Mouse (Mus musculus) lung, embryonic 15.5 days (tissue): ENCODE results near the gene Shisal1. TPM values are rescaled to one million over a fixed set of nuclear protein-coding genes. Genes with fewer than 3 reads are reported as not detected.

Experiments used
- ATAC-seq: fragments of 200-750 bp; cut with Nextera tagmentation; 2 replicates; pipeline ENCODE4 v1.8.0; 2017; ENCODE audit warnings: moderate number of reproducible peaks, borderline replicate concordance; ENCODE audit not compliant: low FRiP score, low TSS enrichment; ENCODE audit errors: extremely low read depth
- H3K27ac ChIP-seq: fragments of 300-500 bp; sonication (generic); 2 replicates; pipeline ENCODE4 v1.5.1; 2015; ENCODE audit warnings: moderate library complexity, mild to moderate bottlenecking, inconsistent platforms
- H3K27me3 ChIP-seq: fragments of 300-500 bp; sonication (generic); 2 replicates; pipeline ENCODE4 v1.6.1; 2015; ENCODE audit warnings: inconsistent platforms
- H3K36me3 ChIP-seq: fragments of 300-500 bp; sonication (generic); 2 replicates; pipeline ENCODE4 v1.6.1; 2015; ENCODE audit warnings: inconsistent platforms
- H3K4me1 ChIP-seq: fragments of 300-500 bp; sonication (generic); 2 replicates; pipeline ENCODE4 v1.6.1; 2015; ENCODE audit warnings: inconsistent platforms
- H3K4me2 ChIP-seq: fragments of 300-500 bp; sonication (generic); 2 replicates; pipeline ENCODE4 v1.6.1; 2015; ENCODE audit warnings: inconsistent platforms, mild to moderate bottlenecking, moderate library complexity
- H3K4me3 ChIP-seq: fragments of 300-500 bp; sonication (generic); 2 replicates; pipeline ENCODE4 v1.5.1; 2015; ENCODE audit warnings: mild to moderate bottlenecking, inconsistent platforms
- H3K9ac ChIP-seq: fragments of 300-500 bp; sonication (generic); 2 replicates; pipeline ENCODE4 v1.6.1; 2015; ENCODE audit warnings: inconsistent platforms
- H3K9me3 ChIP-seq: fragments of 300-500 bp; sonication (generic); 2 replicates; pipeline ENCODE4 v1.6.1; 2016; ENCODE audit warnings: inconsistent platforms
- WGBS: fragments of 180-500 bp; shearing (Covaris S2); methylation state at CpG from one replicate; pipeline ENCODE4 v1.1.7; 2015; 5-methylcytosine and 5-hydroxymethylcytosine counted together
- polyA plus RNA-seq: library from polyadenylated mRNA; unstranded; fragments of >200 nt; fragmentation: Nextera tagmentation; extraction: Ambion mirVana; gene quantifications from 2 replicates; pipeline ENCODE4 v1.2.1, GENCODE M21; 2015

Gene Shisal1
- polyA plus RNA-seq, 1 experiment from 2014 or later, result 1.3 TPM

GRCm38 (mm10) chr15:84365675-84366381 is 81.1 kb downstream of the Shisal1 start:
- peaks cover 3% of the 10 kb centered on the region; the same call in 1 of the 2 replicates for H3K4me1 ChIP-seq
- 50% methylated on average over 17 of the region's 17 CpGs for WGBS
- no peak overlapping the region for H3K9ac ChIP-seq
- no peak overlapping the region for H3K4me3 ChIP-seq
- no peaks in the 10 kb centered on the region for H3K9me3 ChIP-seq
- H3K27ac ChIP-seq, result no peak overlapping the region
- no peak; the same call in 1 of the 2 replicates for ATAC-seq
- H3K27me3 ChIP-seq, result no peaks in the 10 kb centered on the region
- no peaks in the 10 kb centered on the region for H3K36me3 ChIP-seq
- no peak overlapping the region for H3K4me2 ChIP-seq

GRCm38 (mm10) chr15:84364746-84365145 is 82.2 kb downstream of the Shisal1 start:
- no peak for ATAC-seq
- Histone ChIP-seq H3K9ac (no peak overlapping the region), H3K4me1 (peaks cover 7% of the 10 kb centered on the region; the same call in 1 of the 2 replicates), H3K36me3 (no peaks in the 10 kb centered on the region), H3K4me2 (no peak overlapping the region), H3K27me3 (no peaks in the 10 kb centered on the region), H3K9me3 (no peaks in the 10 kb centered on the region), H3K27ac (no peak overlapping the region), H3K4me3 (no peak overlapping the region)
- WGBS, result 68% methylated on average over 3 of the region's 3 CpGs

DNA sequence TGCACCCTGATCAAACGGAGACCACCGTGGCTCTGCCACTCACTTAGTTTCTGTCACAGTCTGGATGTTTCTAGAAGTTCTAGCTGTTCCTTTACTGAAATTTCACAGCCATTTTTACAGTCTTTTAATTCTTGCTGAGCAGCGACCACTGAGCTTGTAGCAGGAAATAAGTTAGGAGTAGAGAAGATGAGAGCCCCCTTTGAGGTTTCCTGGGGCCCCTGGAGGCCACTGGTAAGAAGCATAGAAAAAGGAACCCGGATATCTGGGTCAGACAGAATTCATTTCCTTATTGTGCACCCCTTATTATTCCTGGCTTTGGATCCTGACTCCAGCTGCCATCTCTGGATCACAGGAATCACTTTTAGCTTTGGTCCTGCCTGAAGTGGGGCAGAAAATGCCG is 91.8 kb downstream of the Shisal1 start:
- H3K4me3 ChIP-seq, result no peak overlapping the region
- no peaks in the 10 kb centered on the region for H3K9me3 ChIP-seq
- H3K27ac ChIP-seq, result no peak overlapping the region
- no peaks in the 10 kb centered on the region for H3K36me3 ChIP-seq
- H3K27me3 ChIP-seq, result no peaks in the 10 kb centered on the region
- no peak overlapping the region for H3K4me2 ChIP-seq
- peaks cover 17% of the 10 kb centered on the region for H3K4me1 ChIP-seq
- no peak overlapping the region for H3K9ac ChIP-seq
- ATAC-seq, result no peak
- 64% methylated on average over 5 of the region's 5 CpGs for WGBS

GRCm38 (mm10) chr15:84351915-84352844 is 94.7 kb downstream of the Shisal1 start:
- H3K9ac ChIP-seq, result no peak overlapping the region
- peak; percentile 70 for ATAC-seq
- H3K4me1 ChIP-seq, result peaks cover 17% of the 10 kb centered on the region
- H3K27ac ChIP-seq, result peak overlapping the region; percentile 56
- no peaks in the 10 kb centered on the region for H3K27me3 ChIP-seq
- H3K4me2 ChIP-seq, result no peak overlapping the region
- no peaks in the 10 kb centered on the region for H3K9me3 ChIP-seq
- no peak overlapping the region for H3K4me3 ChIP-seq
- no peaks in the 10 kb centered on the region for H3K36me3 ChIP-seq
- 40% methylated on average over 21 of the region's 21 CpGs for WGBS

- Histone ChIP-seq H3K4me2 (no peak overlapping the region), H3K9me3 (no peaks in the 10 kb centered on the region), H3K4me3 (no peak overlapping the region), H3K4me1 (peaks cover 17% of the 10 kb centered on the region), H3K27ac (peak overlapping the region; percentile 56), H3K36me3 (no peaks in the 10 kb centered on the region), H3K27me3 (no peaks in the 10 kb centered on the region), H3K9ac (no peak overlapping the region)
- no peak for ATAC-seq
- 75% methylated on average over 7 of the region's 7 CpGs for whole genome bisulfite sequencing
Measured at GRCm38 (mm10) chr15:84351342-84351741, 95.6 kb downstream of the Shisal1 start.

DNA sequence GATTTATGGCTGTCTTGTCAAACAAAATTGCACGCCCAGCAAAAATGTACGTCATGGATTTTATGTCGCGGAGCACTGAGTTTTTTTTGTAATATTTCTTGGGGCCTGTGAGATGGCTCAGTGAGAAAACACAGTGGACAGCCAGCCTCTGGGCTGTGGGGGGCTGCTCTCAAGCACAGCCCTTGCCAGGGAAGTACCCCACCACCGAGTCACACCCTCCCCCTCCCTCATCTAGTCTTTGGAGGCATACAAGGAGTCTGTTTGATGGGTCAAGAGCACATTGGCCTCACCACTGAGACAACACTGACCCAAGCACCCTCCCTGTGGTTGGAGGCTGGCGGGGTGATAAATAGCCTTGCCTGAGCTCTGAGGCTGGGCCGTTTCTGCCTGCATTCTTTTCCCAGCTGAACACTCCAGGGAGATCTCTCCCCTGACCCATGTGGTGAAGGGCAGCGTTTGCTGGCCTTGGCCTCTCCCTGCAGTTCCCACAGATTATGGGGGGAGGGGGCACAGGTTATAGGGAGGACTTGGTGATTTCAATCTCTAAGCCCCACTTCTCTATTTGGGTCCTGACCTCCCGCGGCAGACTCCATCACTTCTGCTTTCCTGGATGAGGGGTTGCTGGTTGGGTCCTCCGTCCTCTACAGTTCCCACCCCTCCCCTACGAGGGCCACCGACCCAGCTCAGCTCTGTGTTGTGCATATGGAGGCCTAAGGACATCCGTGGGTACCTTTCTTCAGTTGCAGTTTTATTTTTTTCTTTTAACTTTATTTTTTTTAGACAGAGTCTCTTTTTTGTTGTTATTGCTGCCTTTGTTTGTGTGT is 96.8 kb downstream of the Shisal1 start:
- no peak overlapping the region for H3K4me3 ChIP-seq
- no peaks in the 10 kb centered on the region for H3K9me3 ChIP-seq
- no peak overlapping the region for H3K4me2 ChIP-seq
- H3K27ac ChIP-seq, result no peak overlapping the region
- no peaks in the 10 kb centered on the region for H3K36me3 ChIP-seq
- H3K4me1 ChIP-seq, result peaks cover 17% of the 10 kb centered on the region
- H3K9ac ChIP-seq, result no peak overlapping the region
- H3K27me3 ChIP-seq, result no peaks in the 10 kb centered on the region
- no peak for ATAC-seq
- 36% methylated on average over 14 of the region's 14 CpGs for WGBS

DNA sequence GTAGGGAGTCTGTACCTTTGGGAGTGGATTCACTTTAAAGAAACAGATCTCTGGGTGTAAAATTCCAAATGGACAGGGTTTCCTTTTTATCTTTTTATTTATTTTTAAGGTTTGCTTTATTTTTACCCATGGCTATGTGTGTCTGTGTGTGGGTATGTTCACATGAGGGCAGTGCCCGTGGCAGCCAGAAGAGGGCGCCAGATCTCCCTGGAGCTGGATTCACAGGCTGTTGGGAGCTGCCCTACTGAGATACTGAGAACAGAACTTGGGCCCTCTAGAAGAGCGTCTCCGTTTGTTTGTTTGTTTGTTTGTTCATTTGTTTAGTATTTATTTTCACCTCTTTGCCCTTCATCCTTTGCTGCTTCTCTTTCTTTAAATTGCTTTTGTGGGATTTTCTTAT is 98.1 kb downstream of the Shisal1 start:
- Histone ChIP-seq H3K4me2 (no peak overlapping the region), H3K4me1 (peaks cover 17% of the 10 kb centered on the region), H3K9ac (no peak overlapping the region), H3K36me3 (no peaks in the 10 kb centered on the region), H3K27me3 (no peaks in the 10 kb centered on the region), H3K9me3 (no peaks in the 10 kb centered on the region), H3K4me3 (no peak overlapping the region), H3K27ac (no peak overlapping the region)
- no peak for ATAC-seq
- WGBS, result 91% methylated on average over 4 of the region's 4 CpGs

DNA sequence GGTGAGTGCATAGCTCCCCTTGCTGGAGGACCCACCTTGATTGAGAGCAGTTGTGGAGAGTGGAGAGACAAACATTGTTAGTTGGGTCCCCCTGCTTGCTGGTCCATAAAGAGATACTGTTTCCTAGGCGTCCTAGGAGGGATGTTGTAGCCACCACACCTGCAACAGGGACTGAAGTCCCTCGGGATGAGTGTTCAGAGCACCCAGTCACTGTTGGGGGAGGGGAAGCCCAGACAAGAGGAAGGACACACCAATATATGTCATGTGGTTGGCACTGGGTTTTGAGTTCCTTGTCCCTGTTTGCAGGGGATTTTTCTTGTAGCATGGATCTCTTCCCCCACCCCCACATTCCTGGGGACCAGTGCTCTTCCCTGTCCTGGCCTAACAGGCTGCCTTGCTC is 106.0 kb downstream of the Shisal1 start:
- 38% methylated on average over 2 of the region's 2 CpGs for WGBS
- H3K4me1 ChIP-seq, result no peaks in the 10 kb centered on the region

GRCm38 (mm10) chr15:84337599-84337998 is 109.3 kb downstream of the Shisal1 start:
- 66% methylated on average over 5 of the region's 5 CpGs for WGBS
- Histone ChIP-seq H3K27ac (no peak overlapping the region), H3K4me1 (no peaks in the 10 kb centered on the region), H3K36me3 (no peaks in the 10 kb centered on the region), H3K9me3 (no peaks in the 10 kb centered on the region), H3K4me3 (no peak overlapping the region), H3K9ac (no peak overlapping the region), H3K27me3 (no peaks in the 10 kb centered on the region), H3K4me2 (no peak overlapping the region)
- no peak for ATAC-seq

More for the DNA sequence above, 106.0 kb downstream of the Shisal1 start:
- Histone ChIP-seq H3K9ac (no peak overlapping the region), H3K9me3 (no peaks in the 10 kb centered on the region), H3K4me2 (no peak overlapping the region), H3K27me3 (no peaks in the 10 kb centered on the region), H3K36me3 (no peaks in the 10 kb centered on the region), H3K4me3 (no peak overlapping the region), H3K27ac (no peak overlapping the region)
- ATAC-seq, result no peak

DNA sequence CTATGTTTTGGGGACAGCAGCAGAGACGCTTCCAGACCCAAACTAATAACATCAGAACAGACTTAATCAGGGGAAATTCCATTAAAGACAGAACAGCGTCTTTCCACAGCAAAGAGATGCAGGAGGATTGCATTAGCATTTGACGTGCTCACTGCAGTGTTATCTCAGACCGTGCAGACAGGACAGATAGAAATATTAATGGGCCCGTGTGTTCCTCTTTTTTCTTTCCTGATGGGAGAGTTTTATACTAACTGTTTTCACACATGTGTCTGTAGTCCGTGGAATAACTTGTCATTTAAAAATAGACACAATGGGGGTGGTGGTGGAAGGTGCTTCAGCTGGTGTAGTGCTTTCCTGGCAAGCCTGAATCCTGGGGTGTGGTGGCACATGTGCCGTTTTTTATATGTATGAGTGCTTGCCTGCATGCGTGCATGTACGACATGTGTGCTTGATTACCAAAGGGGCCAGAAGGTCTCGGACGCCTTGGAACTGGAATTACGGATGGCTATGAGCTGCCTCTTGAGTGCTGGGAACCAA is 110.5 kb downstream of the Shisal1 start:
- WGBS, result 63% methylated on average over 12 of the region's 12 CpGs
- H3K4me2 ChIP-seq, result no peak overlapping the region
- H3K9me3 ChIP-seq, result no peaks in the 10 kb centered on the region
- H3K4me3 ChIP-seq, result no peak overlapping the region
- no peaks in the 10 kb centered on the region for H3K36me3 ChIP-seq
- H3K27ac ChIP-seq, result no peak overlapping the region
- ATAC-seq, result no peak
- H3K9ac ChIP-seq, result no peak overlapping the region
- H3K27me3 ChIP-seq, result no peaks in the 10 kb centered on the region
- no peaks in the 10 kb centered on the region for H3K4me1 ChIP-seq

DNA sequence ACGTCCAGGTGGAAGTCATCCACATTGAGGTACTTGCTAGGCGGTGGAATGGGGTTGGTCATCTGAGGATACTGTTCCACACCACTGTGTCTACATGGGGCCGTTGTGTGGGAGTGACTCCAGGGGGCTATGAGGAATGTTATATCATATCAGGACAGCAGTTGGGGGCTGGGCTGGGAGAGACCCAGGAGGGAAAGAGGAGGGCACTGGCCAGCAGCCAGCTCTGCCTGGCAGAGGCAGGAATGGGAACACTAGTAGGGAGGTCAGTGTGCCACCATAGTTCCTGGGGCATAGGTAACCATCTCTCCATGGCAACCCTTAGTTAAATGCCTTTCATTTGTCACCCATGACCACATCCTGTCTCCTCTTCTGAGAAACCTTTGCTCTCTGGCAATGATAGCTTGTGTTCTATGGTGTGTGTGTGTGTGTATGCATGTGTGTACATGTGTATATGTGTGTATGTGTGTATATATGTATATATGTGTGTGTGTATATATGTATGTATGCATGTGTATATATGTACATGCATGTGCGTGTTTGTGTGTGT is 115.8 kb downstream of the Shisal1 start:
- H3K36me3 ChIP-seq, result no peaks in the 10 kb centered on the region
- no peaks in the 10 kb centered on the region for H3K27me3 ChIP-seq
- no peak overlapping the region for H3K9ac ChIP-seq
- WGBS, result 61% methylated on average over 4 of the region's 4 CpGs
- H3K9me3 ChIP-seq, result no peaks in the 10 kb centered on the region
- no peak overlapping the region for H3K4me3 ChIP-seq
- H3K4me2 ChIP-seq, result no peak overlapping the region
- H3K4me1 ChIP-seq, result no peaks in the 10 kb centered on the region
- no peak overlapping the region for H3K27ac ChIP-seq
- ATAC-seq, result no peak
